Mouse (Mus musculus) left cerebral cortex, adult 8-10 months (tissue): ENCODE measurements around the gene Zfp968. TPM values are rescaled to one million over a fixed set of nuclear protein-coding genes. Genes with fewer than 3 reads are reported as not detected.
"Not testable (repeated sequence)": the region's sequence is repeated elsewhere in the genome, so short reads cannot be mapped to it uniquely, and the experiment has no call there.

Source experiments
- DNase-seq, 2 experiments: peaks; one replicate each; pipeline ENCODE4 v3.0.0; 2022; ENCODE audit warnings: low spot score in 2 of 2
- total RNA-seq, 4 experiments: library from RNA; stranded (reverse); gene quantifications; 2 replicates each; pipeline ENCODE4 v1.2.4; 2022

The Zfp968 gene
- total RNA-seq: 1 to 10 TPM; 5.6 to 8.7 (median 7.3) TPM

GRCm38 (mm10) chr2:175372136-175372535 lies at the start of gene Zfp968:
Zfp968 (plus strand) TSS chr2:175372436.
- not testable (repeated sequence) for DNase-seq

GRCm38 (mm10) chr2:175338097-175338496 lies 34.1 kb upstream of the Zfp968 start, which contains the start of gene Gm4631:
Gm4631 (minus strand) TSS chr2:175338197.
- not testable (repeated sequence) for DNase-seq

Other genes with a start within 250 kb of the Zfp968 start
- gene Gm14399, start 230.4 kb upstream of the Zfp968 start, total RNA-seq: 10 to 100 TPM; 14.4 to 16.6 (median 16.0) TPM
- 1 to 10 TPM; 6.2 to 8.9 (median 7.0) TPM for gene Gm14443, start 196.6 kb upstream of the Zfp968 start, total RNA-seq
- 100 to 1,000 TPM in 1 of 4 experiments, 10 to 100 TPM in 3; 88.1 to 106 (median 91.0) TPM for gene Gm14391, start 165.5 kb upstream of the Zfp968 start, total RNA-seq
- 1 to 10 TPM in 2 of 4 experiments, not detected in 2; 3.9 to 4.0 TPM for gene Gm14440, start 97.3 kb upstream of the Zfp968 start, total RNA-seq
- gene Gm4631, start 34.2 kb upstream of the Zfp968 start, total RNA-seq: 10 to 100 TPM; 55.3 to 66.2 (median 60.6) TPM
- gene Gm4724, start 63.4 kb downstream of the Zfp968 start, total RNA-seq: 10 to 100 TPM in 3 of 4 experiments, 1 to 10 TPM in 1; 6.8 to 14.4 (median 13.0) TPM
- gene Zfp965, start 97.5 kb downstream of the Zfp968 start, total RNA-seq: 1 to 10 TPM; 3.4 to 6.6 (median 4.8) TPM